Mouse (Mus musculus): Measurements from ENCODE around the gene Zg16.

DNA sequence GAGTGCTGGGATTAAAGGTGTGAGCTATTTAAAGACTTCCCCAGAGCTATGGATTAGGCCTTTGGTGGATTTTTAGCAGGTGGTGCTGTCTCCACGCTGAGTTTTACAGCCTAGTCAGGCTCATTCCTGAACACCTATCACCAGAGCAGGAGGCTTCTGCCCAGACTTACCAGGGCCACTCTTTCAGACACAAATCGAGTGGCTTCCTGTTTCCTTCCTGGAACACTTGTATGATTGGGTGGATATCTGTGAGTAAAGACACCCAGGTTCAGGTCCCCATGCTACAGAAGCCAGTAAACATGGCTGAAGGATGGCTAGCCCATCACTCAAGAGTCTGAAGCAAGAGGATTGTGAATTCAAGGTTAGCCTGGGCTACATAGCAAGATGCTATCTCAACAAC, 4.1 kb downstream of the Zg16 start:
- no peak for TF ChIP-seq CTCF (IDR thresholded peaks at IDR 0.05)
- no peak for TF ChIP-seq EP300 (IDR thresholded peaks at IDR 0.05)
